Mouse (Mus musculus): Measurements from ENCODE around the gene Sema6d. TPM values are rescaled to one million over a fixed set of nuclear protein-coding genes. Genes with fewer than 3 reads are reported as not detected.

The Sema6d gene
- polyA plus RNA-seq, 1 experiment: not detected

- TF ChIP-seq CTCF (IDR thresholded peaks at IDR 0.05; ENCODE audit: insufficient read depth, low read depth, low read length) (no peak), POLR2A (IDR thresholded peaks at IDR 0.05; ENCODE audit: insufficient read depth, low read depth, low read length) (no peak)
- 49% methylated on average over 5 of the region's 5 CpGs for WGBS
- no peak overlapping the region for H3K27ac ChIP-seq (ENCODE audit: insufficient read depth, low read depth, low read length)
- H3K4me3 ChIP-seq (ENCODE audit: insufficient read depth, low read depth, low read length): no peak overlapping the region
- H3K4me1 ChIP-seq (ENCODE audit: control insufficient read depth, insufficient read depth, low read length): peaks cover 3% of the 10 kb centered on the region; the same call in 1 of the 2 replicates
Observed at GRCm38 (mm10) chr2:124101580-124101979, 11.8 kb downstream of the Sema6d start.

- no peak overlapping the region for H3K4me3 ChIP-seq (ENCODE audit: insufficient read depth, low read depth, low read length)
- TF ChIP-seq CTCF (IDR thresholded peaks at IDR 0.05; ENCODE audit: insufficient read depth, low read depth, low read length) (no peak), POLR2A (IDR thresholded peaks at IDR 0.05; ENCODE audit: insufficient read depth, low read depth, low read length) (no peak)
- H3K4me1 ChIP-seq (ENCODE audit: control insufficient read depth, insufficient read depth, low read length): peaks cover 3% of the 10 kb centered on the region; the same call in 1 of the 2 replicates
- no peak overlapping the region for H3K27ac ChIP-seq (ENCODE audit: insufficient read depth, low read depth, low read length)
Observed at GRCm38 (mm10) chr2:124103277-124103676, 13.5 kb downstream of the Sema6d start.

GRCm38 (mm10) chr2:124118469-124119243 is 28.9 kb downstream of the Sema6d start:
- WGBS: 57% methylated on average over 11 of the region's 11 CpGs
- no peaks in the 10 kb centered on the region for H3K4me1 ChIP-seq (ENCODE audit: control insufficient read depth, insufficient read depth, low read length)
- no peak for TF ChIP-seq POLR2A (IDR thresholded peaks at IDR 0.05; ENCODE audit: insufficient read depth, low read depth, low read length)
- no peak for TF ChIP-seq CTCF (IDR thresholded peaks at IDR 0.05; ENCODE audit: insufficient read depth, low read depth, low read length)
- H3K4me3 ChIP-seq (ENCODE audit: insufficient read depth, low read depth, low read length): no peak overlapping the region
- H3K27ac ChIP-seq (ENCODE audit: insufficient read depth, low read depth, low read length): no peak overlapping the region

- no peaks in the 10 kb centered on the region for H3K4me1 ChIP-seq (ENCODE audit: control insufficient read depth, insufficient read depth, low read length)
- no peak overlapping the region for H3K4me3 ChIP-seq (ENCODE audit: insufficient read depth, low read depth, low read length)
- H3K27ac ChIP-seq (ENCODE audit: insufficient read depth, low read depth, low read length): no peak overlapping the region
- WGBS: 81% methylated on average over 1 of the region's 1 CpGs
- TF ChIP-seq POLR2A (IDR thresholded peaks at IDR 0.05; ENCODE audit: insufficient read depth, low read depth, low read length): no peak
Observed at GRCm38 (mm10) chr2:124120355-124120754, 30.6 kb downstream of the Sema6d start.

- 91% methylated on average over 2 of the region's 2 CpGs for WGBS
- Histone ChIP-seq H3K4me1 (ENCODE audit: control insufficient read depth, insufficient read depth, low read length) (no peaks in the 10 kb centered on the region), H3K4me3 (ENCODE audit: insufficient read depth, low read depth, low read length) (no peak overlapping the region), H3K27ac (ENCODE audit: insufficient read depth, low read depth, low read length) (no peak overlapping the region)
- no peak for TF ChIP-seq POLR2A (IDR thresholded peaks at IDR 0.05; ENCODE audit: insufficient read depth, low read depth, low read length)
- no peak for TF ChIP-seq CTCF (IDR thresholded peaks at IDR 0.05; ENCODE audit: insufficient read depth, low read depth, low read length)
Observed at GRCm38 (mm10) chr2:124121539-124121938, 31.8 kb downstream of the Sema6d start.

GRCm38 (mm10) chr2:124125504-124125903 is 35.7 kb downstream of the Sema6d start:
- Histone ChIP-seq H3K27ac (ENCODE audit: insufficient read depth, low read depth, low read length) (no peak overlapping the region), H3K4me3 (ENCODE audit: insufficient read depth, low read depth, low read length) (no peak overlapping the region), H3K4me1 (ENCODE audit: control insufficient read depth, insufficient read depth, low read length) (no peaks in the 10 kb centered on the region)
- TF ChIP-seq POLR2A (IDR thresholded peaks at IDR 0.05; ENCODE audit: insufficient read depth, low read depth, low read length) (no peak), CTCF (IDR thresholded peaks at IDR 0.05; ENCODE audit: insufficient read depth, low read depth, low read length) (no peak)
- WGBS: 96% methylated on average over 7 of the region's 7 CpGs

- Histone ChIP-seq H3K4me1 (ENCODE audit: control insufficient read depth, insufficient read depth, low read length) (no peaks in the 10 kb centered on the region), H3K27ac (ENCODE audit: insufficient read depth, low read depth, low read length) (no peak overlapping the region), H3K4me3 (ENCODE audit: insufficient read depth, low read depth, low read length) (no peak overlapping the region)
- TF ChIP-seq POLR2A (IDR thresholded peaks at IDR 0.05; ENCODE audit: insufficient read depth, low read depth, low read length) (no peak), CTCF (IDR thresholded peaks at IDR 0.05; ENCODE audit: insufficient read depth, low read depth, low read length) (no peak)
- WGBS: 73% methylated on average over 3 of the region's 3 CpGs
Observed at GRCm38 (mm10) chr2:124126853-124127252, 37.1 kb downstream of the Sema6d start.

- 60% methylated on average over 2 of the region's 2 CpGs for WGBS
- H3K27ac ChIP-seq (ENCODE audit: insufficient read depth, low read depth, low read length): no peak overlapping the region
Observed at GRCm38 (mm10) chr2:124130876-124131275, 41.1 kb downstream of the Sema6d start.

GRCm38 (mm10) chr2:124141510-124142044 is 51.8 kb downstream of the Sema6d start:
- H3K4me3 ChIP-seq (ENCODE audit: insufficient read depth, low read depth, low read length): no peak overlapping the region
- H3K27ac ChIP-seq (ENCODE audit: insufficient read depth, low read depth, low read length): no peak overlapping the region

More at GRCm38 (mm10) chr2:124130876-124131275, 41.1 kb downstream of the Sema6d start:
- no peak overlapping the region for H3K4me3 ChIP-seq (ENCODE audit: insufficient read depth, low read depth, low read length)
- TF ChIP-seq POLR2A (IDR thresholded peaks at IDR 0.05; ENCODE audit: insufficient read depth, low read depth, low read length): no peak
- no peak for TF ChIP-seq CTCF (IDR thresholded peaks at IDR 0.05; ENCODE audit: insufficient read depth, low read depth, low read length)
- H3K4me1 ChIP-seq (ENCODE audit: control insufficient read depth, insufficient read depth, low read length): no peaks in the 10 kb centered on the region

More at GRCm38 (mm10) chr2:124141510-124142044, 51.8 kb downstream of the Sema6d start:
- WGBS: 88% methylated on average over 3 of the region's 3 CpGs
- no peaks in the 10 kb centered on the region for H3K4me1 ChIP-seq (ENCODE audit: control insufficient read depth, insufficient read depth, low read length)
- TF ChIP-seq CTCF (IDR thresholded peaks at IDR 0.05; ENCODE audit: insufficient read depth, low read depth, low read length) (no peak), POLR2A (IDR thresholded peaks at IDR 0.05; ENCODE audit: insufficient read depth, low read depth, low read length) (no peak)

Measured in olfactory bulb, adult 2 months (tissue).